Mouse (Mus musculus): ENCODE results near the gene Tor1a.

DNA sequence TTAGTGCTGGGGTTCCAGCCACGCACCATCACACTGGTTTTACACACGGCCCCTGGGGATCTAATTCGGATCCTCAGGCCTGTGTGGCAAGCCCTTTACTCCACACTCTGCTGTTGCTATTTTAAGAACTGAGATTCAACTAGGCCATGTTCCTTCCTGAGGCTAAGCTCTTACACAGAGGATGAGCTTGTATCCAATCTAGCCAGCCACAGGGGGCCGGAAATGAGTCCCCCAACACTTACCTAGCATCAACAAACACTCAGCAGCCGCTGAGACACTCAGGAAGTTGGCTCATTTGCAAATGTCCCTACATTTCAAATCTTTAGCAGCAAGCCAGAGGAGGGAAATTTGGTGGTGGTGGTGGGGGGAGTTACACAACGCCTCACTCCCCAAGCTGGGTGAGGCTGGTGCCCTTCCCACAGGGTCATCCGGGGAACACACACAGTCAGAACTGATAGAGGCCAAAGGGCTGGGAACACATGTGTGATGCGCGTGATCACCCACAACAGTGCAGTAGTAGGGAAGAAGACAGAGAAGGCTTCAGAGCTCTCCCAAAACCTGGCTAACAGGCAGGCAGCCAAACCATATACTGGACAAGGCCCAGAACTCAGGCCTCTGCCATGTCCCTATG, 40.5 kb downstream of the Tor1a start:
- peak; percentile 19; the same call in 1 of the 2 replicates for TF ChIP-seq CTCF (IDR thresholded peaks at IDR 0.05; ENCODE audit: insufficient read depth, low read depth, low read length)
- TF ChIP-seq POLR2A (IDR thresholded peaks at IDR 0.05; ENCODE audit: insufficient read depth, low read depth, low read length) = no peak
